Mouse (Mus musculus): ENCODE measurements at regions not wholly inside any gene's neighbourhood (a gene's known extent, or its start where the extent isn't known, plus 50 kb on each side); places are given as distances from the start of the nearest gene placed in this dataset.

DNA sequence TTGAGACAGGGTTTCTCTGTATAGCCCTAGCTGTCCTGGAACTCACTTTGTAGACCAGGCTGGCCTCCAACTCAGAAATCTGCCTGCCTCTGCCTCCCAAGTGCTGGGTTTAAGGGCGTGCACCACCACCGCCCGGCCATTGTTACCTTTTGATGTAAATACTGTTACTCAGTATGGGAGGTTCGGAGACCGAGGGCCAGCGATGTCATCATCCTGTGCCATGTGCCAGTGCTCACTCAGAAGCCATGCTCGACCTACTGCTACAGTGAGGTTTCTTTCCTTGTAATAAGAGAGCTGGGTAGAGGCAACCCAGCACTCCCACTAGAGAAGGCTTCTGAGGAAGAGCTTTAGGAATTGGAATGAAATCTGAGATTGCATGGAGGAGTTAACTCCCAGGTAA, 191.6 kb upstream of the Tgfbr2 start:
- DNase-seq (ENCODE audit: low read depth, low spot score), result no peak

DNA sequence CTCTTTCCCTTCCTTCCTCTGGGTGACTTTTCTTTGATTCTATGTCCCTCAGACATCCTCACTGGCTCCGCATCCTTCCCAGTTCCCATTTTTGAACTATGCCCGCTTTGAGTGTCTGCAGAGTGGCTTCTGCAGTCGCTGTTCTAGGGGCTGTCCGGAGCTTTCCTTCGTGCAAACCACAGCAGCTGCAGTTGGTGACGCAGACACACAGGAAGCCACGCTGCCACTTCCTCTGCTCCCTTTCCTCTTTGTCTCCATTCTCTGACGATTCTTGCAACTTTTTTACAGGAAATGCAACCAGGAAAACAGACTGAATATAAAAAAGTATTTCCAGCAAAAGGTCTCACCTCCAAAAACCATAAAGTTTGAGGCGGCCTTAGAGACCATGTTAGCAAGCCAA, 191.0 kb upstream of the Tgfbr2 start:
- no peak for DNase-seq (ENCODE audit: low read depth, low spot score)

DNA sequence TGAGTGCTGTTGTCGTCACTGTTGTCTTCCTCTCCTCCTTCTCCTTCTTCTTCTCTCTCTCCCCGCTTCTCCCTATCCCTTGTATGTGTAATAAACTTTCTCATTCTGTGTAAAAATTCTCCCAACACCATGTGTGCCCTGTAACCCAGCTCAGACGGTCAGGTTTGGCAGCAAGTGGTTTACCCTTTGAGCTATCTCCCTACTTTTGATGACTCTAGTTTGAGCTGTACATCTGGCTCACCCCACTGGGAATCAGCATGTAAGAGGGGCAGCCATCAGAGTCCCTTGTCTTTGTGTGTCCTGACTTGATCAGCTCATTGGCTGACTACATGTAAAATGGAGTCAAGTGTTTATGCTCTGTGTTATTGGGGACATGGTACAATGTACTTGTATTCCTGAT, 190.5 kb upstream of the Tgfbr2 start:
- DNase-seq (ENCODE audit: low read depth, low spot score), result no peak

DNA sequence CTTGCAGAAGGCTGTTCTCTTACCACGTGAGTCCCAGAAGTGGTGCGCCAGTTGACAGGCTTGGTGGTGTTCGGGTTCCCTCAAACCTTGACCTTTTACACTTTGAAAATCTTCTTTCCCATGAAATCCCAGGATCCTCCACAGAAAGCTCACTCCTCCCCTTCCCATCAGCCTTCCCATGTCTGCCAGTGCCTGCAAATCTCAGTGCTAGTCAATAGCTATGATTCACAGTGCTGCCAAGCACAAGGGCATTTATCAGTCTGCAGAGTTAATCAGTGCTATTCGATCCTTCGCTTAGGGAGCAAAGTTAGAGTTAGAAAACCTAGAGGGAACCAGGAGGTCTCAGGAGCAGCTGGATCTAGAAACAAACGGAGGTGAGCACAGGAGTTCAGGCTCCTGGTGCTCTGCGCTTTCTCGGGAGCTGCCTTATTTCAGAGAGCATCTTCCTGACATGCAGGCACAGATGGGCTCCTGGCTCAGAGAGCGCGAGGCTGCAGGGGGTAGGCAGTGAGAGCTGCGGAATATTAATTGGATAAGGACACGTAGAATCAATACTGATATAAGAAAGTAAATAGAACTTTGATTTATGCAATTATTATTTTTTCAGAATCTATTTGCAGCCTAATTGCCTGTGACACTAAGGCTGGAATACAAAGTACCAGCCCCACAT, 190.0 kb upstream of the Tgfbr2 start:
- no peak for DNase-seq (ENCODE audit: low read depth, low spot score)

DNA sequence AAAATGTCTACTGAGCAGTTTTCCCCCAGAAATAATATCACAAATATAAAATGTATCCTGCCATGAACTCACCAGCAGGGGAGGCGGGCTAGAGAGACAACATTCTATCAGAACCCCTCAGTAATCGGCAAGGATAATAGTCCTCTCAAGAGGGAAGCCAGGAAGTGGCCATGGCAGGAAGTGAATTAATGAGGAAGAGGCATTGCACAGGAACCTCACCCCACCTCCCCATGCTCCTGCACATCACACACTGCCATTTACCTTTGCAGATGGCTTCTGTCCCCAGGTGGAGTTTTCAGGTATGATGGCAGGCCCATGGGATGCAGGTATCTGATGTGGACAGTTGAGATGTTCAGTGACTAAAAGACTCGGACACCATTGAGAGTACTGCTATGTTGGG, 185.9 kb upstream of the Tgfbr2 start:
- DNase-seq (ENCODE audit: low read depth, low spot score), result no peak

DNA sequence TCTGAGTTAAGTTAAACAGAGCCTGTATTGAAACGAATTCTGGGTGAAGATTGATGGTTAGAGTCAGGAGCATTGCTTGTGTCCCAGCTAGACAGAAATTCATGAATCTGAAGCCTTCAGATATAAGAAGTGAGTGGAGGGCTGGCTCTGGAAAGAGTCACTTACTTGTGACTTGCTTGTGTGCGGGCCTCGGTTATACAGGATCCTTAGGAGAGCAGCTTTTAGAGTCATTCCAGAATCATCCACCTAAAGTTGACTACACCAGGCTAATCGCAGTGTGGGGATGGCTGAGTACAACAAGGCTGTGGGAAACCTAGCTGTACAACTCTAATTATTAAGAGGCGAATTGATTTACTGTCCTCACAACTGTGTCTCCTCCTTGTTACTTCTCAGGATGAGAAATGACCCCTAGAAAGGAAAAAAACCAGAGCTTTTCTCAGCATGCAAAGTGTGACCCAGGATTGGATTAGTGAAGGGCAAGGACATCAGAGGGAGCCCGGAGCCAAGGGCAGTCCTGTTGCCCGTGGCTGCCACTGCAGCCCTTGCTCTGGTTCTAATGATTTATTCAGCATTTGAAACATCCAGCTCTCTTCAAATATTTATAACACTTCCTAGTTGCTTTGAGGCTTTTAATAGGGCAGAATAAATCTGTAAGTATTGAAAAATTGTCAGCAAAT, 179.0 kb upstream of the Tgfbr2 start:
- no peak for DNase-seq (ENCODE audit: low read depth, low spot score)

DNA sequence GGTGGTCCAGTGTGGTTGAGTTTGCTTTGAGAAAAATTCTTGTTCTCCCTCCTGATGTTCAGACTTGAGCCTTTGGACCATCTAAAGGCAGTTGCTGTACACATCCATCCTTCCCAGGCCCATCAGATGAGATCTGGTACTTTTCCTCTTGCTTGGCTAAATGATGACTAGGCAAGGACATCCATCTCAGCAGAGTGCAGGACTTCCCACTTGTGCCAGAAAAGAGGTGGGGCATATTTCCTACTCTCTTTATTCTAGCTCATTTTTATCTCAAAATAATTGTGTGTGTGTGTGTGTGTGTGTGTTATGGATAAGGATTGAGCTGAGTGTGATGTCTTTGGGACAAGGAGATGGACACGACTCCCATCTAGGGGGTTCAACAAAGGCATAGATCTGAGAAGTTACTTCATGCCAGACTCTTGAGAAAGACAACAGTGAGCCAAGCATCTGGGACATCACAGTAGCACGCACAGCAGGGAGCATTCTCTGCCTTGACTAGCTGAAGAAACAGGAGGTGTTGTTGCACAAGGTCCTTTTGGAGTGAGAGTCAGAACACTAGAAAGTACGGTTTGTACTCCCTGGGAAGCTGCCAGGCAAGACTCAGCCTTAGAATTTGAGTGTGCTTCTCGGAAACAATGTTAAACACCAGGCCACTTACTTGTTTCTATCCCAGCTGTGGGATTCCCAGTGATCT, 177.8 kb upstream of the Tgfbr2 start:
- DNase-seq (ENCODE audit: low read depth, low spot score), result no peak

DNA sequence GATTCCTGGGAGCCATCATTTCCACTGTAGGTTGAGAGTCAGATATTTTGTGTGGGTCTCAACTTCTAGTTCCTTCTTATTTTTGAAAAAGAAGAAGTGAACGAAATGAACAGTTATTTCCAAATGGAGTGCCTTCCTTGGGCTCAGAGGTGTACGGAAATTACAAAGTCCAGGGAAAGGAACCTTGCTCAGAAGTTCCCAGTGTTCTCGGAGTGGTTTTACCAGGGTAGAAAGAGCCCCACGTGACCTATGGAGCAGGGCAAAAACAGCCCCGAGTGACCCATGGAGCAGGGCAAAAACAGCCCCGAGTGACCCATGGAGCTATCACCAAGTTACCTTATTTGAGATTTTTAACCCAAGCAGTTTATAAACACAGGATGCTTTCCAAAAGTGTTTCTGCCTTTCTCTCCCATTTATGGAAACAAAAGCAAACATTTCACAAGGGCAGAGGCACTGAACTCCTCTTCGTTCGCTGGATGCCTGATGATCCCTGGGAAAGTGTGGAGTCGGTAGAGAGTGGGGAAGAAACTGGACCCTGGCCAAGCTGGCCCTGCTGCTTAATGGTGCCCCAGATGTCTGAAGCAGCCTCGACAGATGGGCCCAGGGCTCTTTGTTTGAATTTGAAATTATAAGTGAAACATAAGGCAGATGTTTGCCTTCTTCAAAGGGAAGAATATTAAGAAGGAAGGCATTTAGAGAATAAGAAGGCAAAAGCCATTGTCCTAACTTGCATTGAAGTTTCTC, 175.8 kb upstream of the Tgfbr2 start:
- no peak for DNase-seq (ENCODE audit: low read depth, low spot score)

DNA sequence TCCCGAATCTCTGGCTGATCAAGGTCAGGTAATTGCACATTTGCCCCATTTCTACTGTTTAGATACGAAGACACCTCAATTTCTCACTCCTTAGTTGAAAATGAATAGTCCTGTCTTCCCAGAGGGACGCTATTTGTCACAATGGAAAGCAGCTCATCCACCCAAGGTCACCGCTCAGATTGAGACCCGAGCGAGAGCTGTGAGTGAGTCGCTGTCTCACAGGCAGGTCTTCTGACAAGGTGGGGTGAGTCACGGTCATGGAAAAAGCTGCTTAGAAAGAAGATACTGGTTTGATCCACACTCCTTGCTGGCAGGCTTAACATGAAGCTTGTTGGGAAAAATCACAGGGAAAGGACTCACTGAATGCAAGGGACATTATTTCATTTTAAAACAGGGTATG, 171.9 kb upstream of the Tgfbr2 start:
- no peak for DNase-seq (ENCODE audit: low read depth, low spot score)

DNA sequence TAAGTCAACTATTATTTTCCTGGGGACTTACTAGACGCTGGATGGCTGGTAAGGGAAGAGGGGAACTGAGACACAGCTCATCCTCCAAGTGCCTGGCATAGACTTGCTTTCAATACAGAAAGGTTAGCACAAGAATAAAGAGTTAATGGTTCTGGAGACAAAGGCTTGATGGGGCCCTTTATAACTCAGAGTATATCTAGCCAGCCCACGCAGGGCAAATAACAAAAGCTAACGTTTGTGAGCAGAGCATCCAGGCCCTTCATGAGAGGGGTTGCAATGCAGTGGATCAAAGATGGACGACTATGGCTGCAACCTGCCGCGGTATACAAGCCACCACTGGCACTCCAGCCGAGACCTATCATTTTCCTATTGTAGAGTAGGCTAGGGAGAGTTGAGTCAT, 171.3 kb upstream of the Tgfbr2 start:
- no peak for DNase-seq (ENCODE audit: low read depth, low spot score)

DNA sequence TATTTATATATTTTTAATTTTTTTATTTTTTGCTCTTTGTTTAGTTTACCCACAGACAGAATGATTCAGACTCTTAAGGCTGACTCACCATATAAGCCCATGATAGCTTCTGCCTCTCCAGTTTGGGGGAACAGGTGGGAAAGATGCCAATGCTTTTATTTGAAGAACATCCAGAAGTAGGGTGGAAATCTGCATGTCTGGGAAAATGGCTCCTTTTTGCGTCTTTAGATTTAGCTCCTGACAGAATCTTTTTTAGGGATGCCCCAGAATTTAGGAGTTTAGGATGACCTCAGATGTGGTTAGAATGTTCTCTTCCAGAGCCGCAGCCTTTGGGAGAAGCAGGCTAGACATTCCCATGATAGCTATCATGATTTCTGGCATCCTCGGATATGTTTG, 167.9 kb upstream of the Tgfbr2 start:
- DNase-seq (ENCODE audit: low read depth, low spot score), result no peak

DNA sequence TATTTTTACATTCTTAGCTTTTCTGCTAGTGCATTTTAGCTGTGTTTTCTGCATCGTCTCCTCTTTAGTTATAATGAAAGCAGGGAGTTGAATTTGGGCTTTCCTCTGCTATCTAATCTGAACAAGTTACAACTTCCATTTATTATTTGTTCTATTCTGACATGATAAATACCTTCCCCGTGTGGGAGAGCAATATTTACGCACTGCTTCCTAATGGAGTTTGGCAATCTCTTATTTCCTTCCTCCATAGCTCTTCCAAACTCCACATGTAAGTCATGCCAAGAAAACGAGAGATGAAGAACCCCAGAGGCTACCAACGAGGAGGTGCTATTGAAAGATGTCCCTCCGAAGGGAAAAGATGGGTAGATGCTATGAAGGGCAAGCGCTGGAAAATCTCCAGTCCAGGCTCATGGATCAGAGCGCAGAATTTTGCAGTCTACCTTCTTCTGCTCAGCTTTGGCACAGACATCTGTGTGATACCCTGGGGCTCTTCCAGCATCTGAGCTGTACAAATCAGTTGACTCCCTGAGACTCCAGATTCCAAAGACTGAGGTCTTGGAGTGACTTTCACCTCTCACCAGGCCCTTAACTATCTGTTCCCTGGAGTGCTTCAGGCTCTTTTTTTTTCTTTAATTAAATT, 167.4 kb upstream of the Tgfbr2 start:
- no peak for DNase-seq (ENCODE audit: low read depth, low spot score)

DNA sequence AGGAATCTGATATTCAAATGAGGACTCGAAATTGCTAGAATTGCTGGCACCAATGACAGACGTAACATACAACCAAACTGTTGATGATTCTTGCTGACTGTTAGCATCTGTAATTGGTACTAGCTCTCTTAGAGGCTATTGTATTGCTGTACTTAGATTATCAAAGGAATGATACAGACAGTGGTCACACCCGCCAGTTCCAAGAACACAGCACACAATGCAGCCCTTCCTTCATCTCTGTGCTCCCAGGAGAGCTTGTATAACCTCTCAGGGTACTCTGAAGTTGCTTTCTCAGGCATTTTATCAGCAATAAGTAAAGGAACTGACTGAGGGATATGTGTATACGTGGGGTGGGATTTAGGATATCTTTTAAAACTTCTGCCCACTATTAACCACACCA, 166.8 kb upstream of the Tgfbr2 start:
- no peak for DNase-seq (ENCODE audit: low read depth, low spot score)

DNA sequence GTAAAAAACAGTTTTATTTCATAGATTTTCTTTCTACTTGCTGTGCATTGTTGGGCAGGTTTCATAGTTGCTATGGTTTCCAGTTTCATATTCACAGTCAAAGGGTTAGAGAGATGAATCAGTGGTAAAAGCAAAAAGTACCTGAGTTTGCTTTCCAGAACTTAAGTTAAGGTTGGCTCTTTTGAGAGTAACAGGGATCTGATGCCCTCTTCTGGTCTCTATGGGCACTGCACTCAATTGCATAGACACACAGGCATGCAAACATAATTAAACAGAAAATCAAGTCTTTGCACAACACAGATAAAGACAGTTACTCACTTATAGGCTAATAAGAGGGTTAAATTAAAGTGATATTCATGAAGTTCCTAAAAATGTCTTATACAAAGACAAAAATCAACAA, 165.8 kb upstream of the Tgfbr2 start:
- no peak for DNase-seq (ENCODE audit: low read depth, low spot score)

DNA sequence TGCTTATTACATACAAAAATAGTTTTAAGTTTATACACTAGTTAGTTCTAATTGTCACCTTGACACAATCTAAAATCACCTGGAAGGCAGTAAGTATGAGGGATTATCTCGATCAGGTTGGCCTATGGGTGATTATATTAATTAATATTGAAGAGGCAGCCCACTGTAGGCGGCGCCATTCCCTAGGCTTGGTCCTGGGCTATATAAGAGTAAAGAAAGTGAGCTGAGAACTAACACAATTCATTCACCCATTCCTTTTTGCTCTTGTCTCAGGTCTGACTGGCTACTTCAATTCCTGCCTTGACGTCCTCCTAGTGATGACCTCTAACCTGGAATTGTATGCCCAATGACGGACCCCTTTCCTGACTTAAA, 163.6 kb upstream of the Tgfbr2 start:
- no peak for DNase-seq (ENCODE audit: low read depth, low spot score)

DNA sequence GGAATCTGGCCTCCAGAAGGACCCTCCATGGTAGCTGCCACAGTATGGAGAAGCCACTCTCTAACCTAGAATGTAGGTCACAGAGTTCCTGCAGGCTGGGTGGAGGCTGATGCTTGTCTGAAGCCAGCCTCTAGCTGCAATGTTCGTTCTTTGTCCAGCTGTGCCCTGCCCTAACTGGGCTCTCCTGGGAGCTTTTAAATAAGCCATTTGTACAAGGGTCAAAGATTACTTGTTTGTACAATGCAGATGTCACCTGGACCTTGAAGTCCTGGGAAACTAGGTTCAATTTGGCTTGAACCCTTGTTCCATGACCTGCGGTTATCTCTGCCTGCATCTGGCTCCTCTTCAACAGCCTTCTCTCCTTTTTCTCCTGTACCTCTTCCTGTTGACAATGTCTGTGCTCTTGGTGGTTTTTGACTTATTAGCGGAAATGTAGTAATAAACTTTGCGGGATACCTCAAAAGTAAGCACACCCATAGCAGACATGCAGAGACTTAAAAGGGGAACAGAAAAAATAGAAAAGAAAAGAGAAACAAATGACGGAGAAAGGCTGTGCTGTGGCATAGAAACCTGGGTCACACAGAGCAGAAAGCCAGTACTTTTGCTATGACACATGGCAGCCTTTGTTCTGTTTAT, 163.1 kb upstream of the Tgfbr2 start:
- no peak for DNase-seq (ENCODE audit: low read depth, low spot score)

DNA sequence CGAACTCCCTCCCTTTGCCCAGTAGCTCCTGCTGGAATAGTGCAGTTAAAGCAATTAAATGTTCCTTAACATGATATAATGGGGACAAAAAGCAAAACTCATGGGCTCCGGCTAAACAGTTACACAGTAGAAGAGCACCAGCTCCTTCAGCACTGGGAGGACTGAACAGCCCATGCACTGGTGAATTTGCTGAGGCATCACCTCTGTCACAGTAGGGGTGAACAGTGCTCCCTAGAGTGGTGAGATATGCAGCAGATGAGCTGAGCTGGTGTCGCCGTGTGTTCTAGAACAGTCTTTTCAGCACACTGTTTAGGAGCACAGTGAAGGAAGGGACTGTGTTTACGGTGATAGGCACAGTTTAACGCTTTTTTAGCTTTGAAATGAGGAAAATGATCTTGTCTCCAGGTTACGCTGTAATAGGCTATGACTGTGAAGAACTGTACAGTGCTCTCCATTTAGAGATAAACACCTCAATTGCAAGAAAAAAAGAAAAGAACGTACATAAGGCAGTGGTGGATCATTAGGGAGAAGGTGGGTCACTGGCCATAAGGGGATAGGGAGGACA, 162.4 kb upstream of the Tgfbr2 start:
- DNase-seq (ENCODE audit: low read depth, low spot score), result no peak

DNA sequence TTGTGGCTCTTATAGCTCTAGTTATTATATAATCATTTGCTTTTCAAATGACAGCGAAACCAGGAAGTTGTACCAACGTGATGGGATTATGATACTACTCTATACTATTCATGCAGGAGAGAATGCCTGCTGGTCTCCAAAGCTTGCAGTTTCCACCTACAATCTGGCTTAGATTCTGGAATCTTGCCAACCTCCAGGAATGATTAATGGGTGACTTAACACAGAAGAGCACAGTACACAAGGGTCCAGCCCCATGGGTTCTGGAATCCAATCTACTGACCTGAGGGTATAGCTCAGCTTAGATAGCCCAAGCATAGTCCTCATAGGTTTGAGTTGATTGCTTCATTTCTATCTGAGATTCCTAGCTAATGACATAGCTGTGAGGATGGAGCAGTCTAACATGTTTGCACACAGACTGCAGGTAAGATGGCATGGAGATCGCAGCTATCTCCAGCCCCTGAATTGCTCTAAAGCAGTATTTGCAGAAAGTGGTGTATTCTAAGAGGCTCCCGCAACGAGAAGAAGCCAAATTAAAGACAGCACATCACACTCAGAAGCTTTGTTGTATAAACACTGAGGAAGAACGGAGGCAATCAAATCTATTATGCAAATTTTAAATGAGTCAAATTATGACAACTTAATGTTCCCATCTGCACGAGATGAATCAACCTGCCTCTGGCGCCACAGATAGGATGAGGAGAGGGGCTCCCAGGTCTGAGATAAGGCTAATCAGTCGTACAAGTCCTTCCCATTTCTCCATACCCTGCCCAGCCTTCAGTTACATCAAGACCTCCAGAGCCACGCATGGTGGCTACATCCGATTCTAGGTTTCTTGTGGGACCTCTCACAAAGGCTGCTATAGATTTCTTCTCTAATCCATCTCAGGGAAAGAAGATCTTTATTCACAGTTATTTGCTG, 160.7 kb upstream of the Tgfbr2 start:
- DNase-seq (ENCODE audit: low read depth, low spot score), result no peak

DNA sequence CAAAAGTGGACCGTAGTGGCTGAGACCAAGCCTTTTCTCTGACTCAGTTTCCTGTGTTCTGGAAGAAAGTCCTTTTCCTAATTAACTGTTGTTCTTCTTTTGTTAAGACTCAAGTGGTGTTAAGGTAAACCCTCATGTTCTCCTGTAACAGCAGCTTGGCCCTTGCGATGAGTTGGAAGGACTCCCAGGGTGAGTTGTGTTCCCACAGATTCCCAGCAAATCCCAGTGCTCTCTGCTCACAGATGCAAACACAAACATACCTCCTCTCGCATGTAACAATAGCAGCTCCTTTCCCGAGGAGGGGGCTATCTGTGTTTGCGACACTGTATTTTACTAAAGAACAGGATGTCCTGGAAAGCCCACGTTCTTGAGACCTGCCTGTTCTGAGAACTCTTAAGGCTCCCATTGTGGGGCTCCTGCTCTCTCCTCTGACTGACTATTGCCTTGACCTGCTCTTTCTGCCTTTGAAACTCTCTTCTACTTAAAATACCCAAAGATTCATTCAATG, 158.8 kb upstream of the Tgfbr2 start:
- no peak for DNase-seq (ENCODE audit: low read depth, low spot score)
